ENCODE assay signal across 9 mouse cellular contexts in the genomic region with DNA sequence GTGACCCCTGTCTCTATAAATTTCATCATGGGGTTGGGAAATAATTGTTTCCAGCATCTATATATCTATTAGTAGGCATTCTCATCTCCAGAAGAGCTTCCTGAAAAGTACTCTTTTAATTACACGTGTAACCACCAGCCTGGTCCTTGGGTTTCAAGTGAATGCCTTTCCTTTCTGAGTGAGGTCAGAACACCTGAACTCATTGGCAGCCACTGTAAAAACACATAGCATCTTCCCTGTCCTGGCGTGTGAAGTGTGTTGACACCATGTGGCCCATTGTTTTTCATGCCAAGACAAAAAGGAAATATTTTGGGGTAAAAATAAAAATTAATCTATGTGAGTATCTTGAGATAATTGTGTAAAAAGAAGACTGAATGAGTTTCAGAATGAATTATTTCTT.
DNase-seq lines count a peak whose midpoint lies in the region; ATAC-seq lines count a peak whose summit lies in the region.
"Had no signal": no experiment of that assay in that cellular context is flagged by ENCODE, and none has a peak within 500 bp of the region (broad histone marks: within the 10 kb centered on the region; RNA-seq: fewer than 3 reads in every experiment).

No protein-coding gene starts in this region.

- H3K9me3 ChIP-seq in heart, embryonic 15.5 days (replicated peaks) = no peaks in the 10 kb centered on the region
- no peaks in the 10 kb centered on the region for H3K9me3 ChIP-seq in forebrain, embryonic 12.5 days
- H3K9me3 ChIP-seq in limb, embryonic 10.5 days (replicated peaks) = no peaks in the 10 kb centered on the region
- no peaks in the 10 kb centered on the region for H3K9me3 ChIP-seq in neural tube, embryonic 13.5 days
- H3K9me3 ChIP-seq in heart, embryonic 12.5 days (replicated peaks) = no peaks in the 10 kb centered on the region

- no peak for DNase-seq in heart, postnatal 10 days
- no peak for DNase-seq in limb, embryonic 10.5 days (ENCODE audit: low spot score)
- no peak for DNase-seq in T-cell, adult 2 months (ENCODE audit: low spot score)
- DNase-seq in cerebellum, postnatal 25 days = no peak

- H3K27ac ChIP-seq in heart, embryonic 15.5 days = peak overlapping the region; percentile 67
- H3K27ac ChIP-seq in forebrain, embryonic 12.5 days = peak overlapping the region; percentile 89
- H3K27ac ChIP-seq in limb, embryonic 10.5 days = peak overlapping the region; percentile 62; the same call in 1 of the 2 replicates
- H3K27ac ChIP-seq in neural tube, embryonic 13.5 days (replicated peaks) = peak overlapping the region; percentile 83
- no peak overlapping the region for H3K27ac ChIP-seq in heart, embryonic 12.5 days (ENCODE audit: poor library complexity, severe bottlenecking)
- H3K27ac ChIP-seq: liver, embryonic 14.5 days had no signal

- H3K4me1 ChIP-seq in heart, embryonic 15.5 days (replicated peaks) = peaks cover 17% of the 10 kb centered on the region
- H3K4me1 ChIP-seq in forebrain, embryonic 12.5 days = peaks cover 33% of the 10 kb centered on the region
- H3K4me1 ChIP-seq in limb, embryonic 10.5 days = peaks cover 20% of the 10 kb centered on the region
- H3K4me1 ChIP-seq in neural tube, embryonic 13.5 days (replicated peaks) = peaks cover 23% of the 10 kb centered on the region
- 0 out of 2 replicates have a peak, but pooled peaks cover 2% of the 10 kb centered on the region for H3K4me1 ChIP-seq in heart, embryonic 12.5 days (replicated peaks)

- H3K9ac ChIP-seq in heart, embryonic 15.5 days = no peak overlapping the region
- H3K9ac ChIP-seq in forebrain, embryonic 12.5 days = no peak overlapping the region
- no peak overlapping the region for H3K9ac ChIP-seq in neural tube, embryonic 13.5 days
- no peak overlapping the region for H3K9ac ChIP-seq in heart, embryonic 12.5 days
- H3K9ac ChIP-seq: liver, embryonic 14.5 days had no signal

- no peak overlapping the region for H3K4me2 ChIP-seq in heart, embryonic 15.5 days
- no peak overlapping the region for H3K4me2 ChIP-seq in forebrain, embryonic 12.5 days
- peak overlapping the region; percentile 1; the same call in 1 of the 2 replicates for H3K4me2 ChIP-seq in neural tube, embryonic 13.5 days
- H3K4me2 ChIP-seq in heart, embryonic 12.5 days = no peak overlapping the region

- no peak overlapping the region for H3K4me3 ChIP-seq in heart, embryonic 15.5 days
- H3K4me3 ChIP-seq in forebrain, embryonic 12.5 days (replicated peaks) = no peak overlapping the region
- H3K4me3 ChIP-seq in limb, embryonic 10.5 days = no peak overlapping the region
- H3K4me3 ChIP-seq in neural tube, embryonic 13.5 days = no peak overlapping the region
- no peak overlapping the region for H3K4me3 ChIP-seq in heart, embryonic 12.5 days

- 56% methylated on average over 2 of the region's 2 CpGs for WGBS in heart, embryonic 15.5 days
- 19% methylated on average over 2 of the region's 2 CpGs for WGBS in forebrain, embryonic 12.5 days
- 77% methylated on average over 2 of the region's 2 CpGs for WGBS in limb, embryonic 10.5 days
- WGBS in neural tube, embryonic 13.5 days = 18% methylated on average over 2 of the region's 2 CpGs
- 79% methylated on average over 2 of the region's 2 CpGs for WGBS in heart, embryonic 12.5 days

- ATAC-seq in heart, embryonic 15.5 days (replicated peaks; ENCODE audit: insufficient number of reproducible peaks, insufficient read depth, low FRiP score, low read depth) = no peak
- peak; percentile 63; the same call in 1 of the 2 replicates for ATAC-seq in forebrain, embryonic 12.5 days (ENCODE audit: low FRiP score)
- 0 out of 2 replicates have a peak, but pooled peaks have one; percentile 36 for ATAC-seq in neural tube, embryonic 13.5 days (ENCODE audit: low read depth)
- ATAC-seq in heart, embryonic 12.5 days (ENCODE audit: insufficient number of reproducible peaks, low FRiP score) = no peak

- intact Hi-C loops in heart, postnatal 10 days (cut with DNase I) = no loop called here

- no peaks in the 10 kb centered on the region for H3K27me3 ChIP-seq in heart, embryonic 15.5 days
- no peaks in the 10 kb centered on the region for H3K27me3 ChIP-seq in forebrain, embryonic 12.5 days
- H3K27me3 ChIP-seq in limb, embryonic 10.5 days (ENCODE audit: low read depth, poor library complexity, severe bottlenecking) = no peaks in the 10 kb centered on the region
- no peaks in the 10 kb centered on the region for H3K27me3 ChIP-seq in neural tube, embryonic 13.5 days
- H3K27me3 ChIP-seq in heart, embryonic 12.5 days (replicated peaks) = no peaks in the 10 kb centered on the region

- no peaks in the 10 kb centered on the region for H3K36me3 ChIP-seq in heart, embryonic 15.5 days
- no peaks in the 10 kb centered on the region for H3K36me3 ChIP-seq in forebrain, embryonic 12.5 days (replicated peaks)
- H3K36me3 ChIP-seq in limb, embryonic 10.5 days = peaks cover 8% of the 10 kb centered on the region
- H3K36me3 ChIP-seq in neural tube, embryonic 13.5 days = no peaks in the 10 kb centered on the region
- H3K36me3 ChIP-seq in heart, embryonic 12.5 days = peaks cover 5% of the 10 kb centered on the region; the same call in 1 of the 2 replicates

Comparison
In these comparisons a context has a peak if more than half of its experiments do, and no peak if none do; other contexts are left out.
1. ATAC-seq: peak in forebrain, embryonic 12.5 days (single experiment) and neural tube, embryonic 13.5 days (single experiment); none in heart, embryonic 15.5 days (single experiment) and heart, embryonic 12.5 days (single experiment).